Mouse (Mus musculus): ENCODE measurements around the gene Reg3b.
"Not testable (repeated sequence)": the region's sequence is repeated elsewhere in the genome, so short reads cannot be mapped to it uniquely, and the experiment has no call there.

The Reg3b gene

GRCm38 (mm10) chr6:78370357-78370756, at the start of gene Reg3b:
TSS of gene Reg3b (plus strand) at chr6:78370657.
- no peak for DNase-seq (ENCODE audit: low read depth in 2 of 2, low spot score in 2 of 2)

GRCm38 (mm10) chr6:78327798-78328197, 42.7 kb upstream of the Reg3b start:
- DNase-seq (ENCODE audit: low read depth in 2 of 2, low spot score in 2 of 2), result no peak

GRCm38 (mm10) chr6:78329166-78329565, 41.3 kb upstream of the Reg3b start:
- DNase-seq (ENCODE audit: low read depth in 2 of 2, low spot score in 2 of 2), result no peak

- DNase-seq (ENCODE audit: low read depth in 2 of 2, low spot score in 2 of 2), result no peak
Observed at GRCm38 (mm10) chr6:78331919-78332569, 38.4 kb upstream of the Reg3b start.

GRCm38 (mm10) chr6:78340296-78340695, 30.2 kb upstream of the Reg3b start:
- no peak for DNase-seq (ENCODE audit: low read depth in 2 of 2, low spot score in 2 of 2)

- no peak for DNase-seq (ENCODE audit: low read depth in 2 of 2, low spot score in 2 of 2)
Observed at GRCm38 (mm10) chr6:78341689-78342088, 28.8 kb upstream of the Reg3b start.

- no peak for DNase-seq (ENCODE audit: low read depth in 2 of 2, low spot score in 2 of 2)
Observed at GRCm38 (mm10) chr6:78361971-78362563, 8.4 kb upstream of the Reg3b start.

- no peak for DNase-seq (ENCODE audit: low read depth in 2 of 2, low spot score in 2 of 2)
Observed at GRCm38 (mm10) chr6:78378765-78379164, 8.3 kb downstream of the Reg3b start, which contains the start of gene Reg3d. TSS of gene Reg3d (minus strand) at chr6:78378865.

- DNase-seq (ENCODE audit: low read depth in 2 of 2, low spot score in 2 of 2), result no peak
Observed at GRCm38 (mm10) chr6:78380409-78380808, 10.0 kb downstream of the Reg3b start, which contains the start of gene Reg3a. TSS of gene Reg3a (plus strand) at chr6:78380709.

- DNase-seq (ENCODE audit: low read depth in 2 of 2, low spot score in 2 of 2), result no peak
Observed at GRCm38 (mm10) chr6:78385609-78386008, 15.2 kb downstream of the Reg3b start.

- DNase-seq (ENCODE audit: low read depth in 2 of 2, low spot score in 2 of 2), result not testable (repeated sequence)
Observed at GRCm38 (mm10) chr6:78395323-78395722, 24.9 kb downstream of the Reg3b start, which contains the start of gene Reg2. TSS of gene Reg2 (plus strand) at chr6:78395623.

- DNase-seq (ENCODE audit: low read depth in 2 of 2, low spot score in 2 of 2), result not testable (repeated sequence)
Observed at GRCm38 (mm10) chr6:78422411-78422810, 52.0 kb downstream of the Reg3b start, which contains the start of gene Reg1. TSS of gene Reg1 (plus strand) at chr6:78422711.

Measured in CD8-positive naive resting alpha-beta T cell, adult 2 months (primary cell).